Mouse (Mus musculus): ENCODE measurements at regions not wholly inside any gene's neighbourhood (a gene's known extent, or its start where the extent isn't known, plus 50 kb on each side); places are given as distances from the start of the nearest gene placed in this dataset.
A peak's percentile ranks its signal among the peaks of the same experiment; 100 is the strongest.

GRCm38 (mm10) chr3:51135581-51135980 is 88.7 kb upstream of the Noct start:
- DNase-seq (ENCODE audit: low read depth, low spot score): no peak

- no peak for DNase-seq (ENCODE audit: low read depth, low spot score)
Measured at GRCm38 (mm10) chr3:51137730-51138312, 86.4 kb upstream of the Noct start.

DNA sequence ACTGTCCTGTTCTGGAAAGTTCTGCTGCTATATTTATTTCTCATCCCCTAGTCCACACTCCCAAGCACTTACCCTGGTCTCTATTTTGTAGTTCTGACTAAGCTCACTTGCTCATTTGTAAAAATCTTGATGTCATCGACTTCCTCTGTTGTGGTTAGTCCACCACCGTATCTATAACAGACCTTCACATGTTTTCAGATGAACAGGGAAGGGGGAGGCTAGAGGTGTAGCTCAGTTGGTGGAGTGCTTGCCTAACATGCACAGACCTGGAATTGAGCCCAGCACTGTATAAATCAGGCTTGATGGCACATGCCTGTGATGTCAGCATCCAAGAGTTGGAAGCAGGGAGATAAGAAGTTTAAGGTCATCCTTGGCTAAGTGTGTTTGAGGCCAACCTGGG is 78.3 kb upstream of the Noct start:
- no peak for DNase-seq (ENCODE audit: low read depth, low spot score)

DNA sequence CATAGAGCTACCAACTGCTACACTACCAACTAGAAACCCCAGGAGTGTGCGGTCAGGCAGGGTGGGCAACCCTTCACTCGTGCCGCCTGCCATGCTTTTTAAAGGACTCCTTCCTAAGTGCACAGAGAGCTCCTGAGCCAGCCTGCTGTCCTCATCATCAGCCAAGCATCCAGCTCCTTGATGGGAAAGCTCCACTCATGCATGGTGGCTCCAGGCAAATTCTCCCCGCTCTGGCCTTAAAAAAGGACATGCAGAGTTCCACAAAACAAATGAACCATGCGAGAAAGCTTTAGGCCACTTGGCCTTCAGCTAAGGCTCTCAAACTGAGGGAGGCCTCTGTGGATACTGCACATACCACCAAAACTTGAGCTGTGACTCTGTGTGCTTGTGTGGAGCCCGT is 74.2 kb upstream of the Noct start:
- DNase-seq (ENCODE audit: low read depth, low spot score): no peak

DNA sequence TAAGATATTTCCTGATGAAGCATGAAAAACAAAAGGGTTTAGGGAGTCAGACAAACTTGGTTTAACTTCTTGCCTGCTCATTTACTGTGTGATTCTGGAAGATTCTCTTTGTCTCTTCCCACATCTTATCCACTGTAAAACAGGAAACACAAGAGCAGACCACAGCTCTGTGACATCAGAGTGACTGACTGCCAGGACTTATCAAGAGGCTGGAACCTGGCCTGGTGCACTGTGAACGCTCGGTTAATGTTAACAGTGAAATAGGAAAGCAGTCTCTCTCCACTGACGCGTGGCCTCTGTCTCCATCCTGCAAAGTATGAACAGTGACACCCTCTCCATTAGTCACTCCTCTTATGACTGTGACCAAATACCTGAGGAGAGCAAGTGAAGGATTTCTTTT is 73.1 kb upstream of the Noct start:
- no peak for DNase-seq (ENCODE audit: low read depth, low spot score)

GRCm38 (mm10) chr3:51155621-51156020 is 68.6 kb upstream of the Noct start:
- peak; percentile 80 for DNase-seq (ENCODE audit: low read depth, low spot score)

- DNase-seq (ENCODE audit: low read depth, low spot score): peak; percentile 56
Measured at GRCm38 (mm10) chr3:51156386-51157290, 67.6 kb upstream of the Noct start.

DNA sequence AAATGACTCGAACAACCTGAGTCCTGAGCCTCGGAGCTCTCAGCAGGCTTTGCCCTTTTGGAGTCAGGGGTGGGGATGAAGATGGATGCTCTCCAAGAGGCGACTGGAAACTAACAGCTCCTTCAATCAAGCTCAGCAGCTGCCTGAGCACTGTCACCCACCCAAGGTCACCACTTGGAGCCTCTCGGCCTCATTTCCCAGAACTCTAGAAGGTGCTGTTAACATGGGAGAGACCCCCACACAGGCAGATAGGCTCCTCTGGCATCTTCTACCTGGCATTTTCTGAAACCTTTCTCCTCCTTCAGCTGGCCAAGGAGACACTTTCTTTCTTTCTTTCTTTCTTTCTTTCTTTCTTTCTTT is 67.0 kb upstream of the Noct start:
- DNase-seq (ENCODE audit: low read depth, low spot score): no peak

- DNase-seq (ENCODE audit: low read depth, low spot score): no peak
Measured at GRCm38 (mm10) chr3:51158449-51158848, 65.8 kb upstream of the Noct start.

DNA sequence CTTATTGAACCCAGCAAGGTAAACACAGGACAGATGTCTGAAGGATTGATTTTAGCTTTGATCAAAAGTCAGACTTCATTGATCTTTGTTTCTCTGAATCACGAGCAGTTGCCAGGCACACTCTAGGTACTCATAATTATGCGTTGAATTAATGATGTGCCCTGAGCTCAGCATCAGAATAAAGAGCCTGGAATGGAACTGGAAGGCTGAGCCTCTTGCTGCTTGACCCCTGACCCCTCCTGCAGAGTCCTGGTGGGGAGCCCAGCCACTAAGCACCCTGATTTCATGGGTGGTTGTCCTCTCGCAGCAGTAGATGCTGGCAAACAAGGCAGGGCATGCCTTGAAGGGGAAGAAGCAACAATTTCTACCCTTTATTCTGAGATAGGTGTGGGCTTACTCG is 64.9 kb upstream of the Noct start:
- DNase-seq (ENCODE audit: low read depth, low spot score): no peak

DNA sequence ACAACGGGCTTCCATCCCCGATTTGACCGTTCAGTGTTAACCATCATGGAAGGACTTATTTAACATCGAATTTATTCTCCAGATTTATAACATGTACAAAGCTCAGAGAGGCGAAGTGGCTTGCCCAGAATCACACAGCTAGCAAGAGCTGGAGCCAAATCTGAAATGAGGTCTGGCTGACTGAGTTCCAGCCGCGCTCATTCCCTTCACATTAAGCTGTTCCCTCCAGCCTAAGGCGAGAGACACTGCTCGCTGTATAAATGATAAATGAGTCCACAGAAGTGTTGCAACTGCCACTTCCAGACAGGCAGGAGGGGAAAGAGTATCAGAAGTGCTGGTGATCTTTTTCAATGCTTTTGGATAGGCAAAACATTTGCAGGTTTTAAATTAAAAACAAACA is 64.4 kb upstream of the Noct start:
- DNase-seq (ENCODE audit: low read depth, low spot score): no peak

GRCm38 (mm10) chr3:51160625-51161024 is 63.6 kb upstream of the Noct start:
- no peak for DNase-seq (ENCODE audit: low read depth, low spot score)

- DNase-seq (ENCODE audit: low read depth, low spot score): no peak
Measured at GRCm38 (mm10) chr3:51169150-51169925, 54.9 kb upstream of the Noct start.

- peak; percentile 52 for DNase-seq (ENCODE audit: low read depth, low spot score)
Measured at GRCm38 (mm10) chr3:51170225-51170852, 53.9 kb upstream of the Noct start.
